Mouse (Mus musculus) C2C12 (cell line): ENCODE data around the gene Mamld1. TPM values are rescaled to one million over a fixed set of nuclear protein-coding genes. Genes with fewer than 3 reads are reported as not detected.
"Not testable (repeated sequence)": the region's sequence is repeated elsewhere in the genome, so short reads cannot be mapped to it uniquely, and the experiment has no call there.

ENCODE experiments used
- H3K27me3 ChIP-seq: one replicate; pipeline ENCODE4 v1.6.1; 2011; ENCODE audit not compliant: control insufficient read depth, insufficient read depth, insufficient read length
- H3K36me3 ChIP-seq: one replicate; pipeline ENCODE4 v1.6.1; 2011; ENCODE audit not compliant: control insufficient read depth, insufficient read depth
- H3K4me3 ChIP-seq: one replicate; pipeline ENCODE4 v1.5.1; 2011; ENCODE audit warnings: mild to moderate bottlenecking, control low read depth; ENCODE audit not compliant: poor library complexity, insufficient read depth, severe bottlenecking
- H3K79me2 ChIP-seq: one replicate; pipeline ENCODE4 v1.6.1; 2011; ENCODE audit not compliant: control insufficient read depth, insufficient read depth
- H3K79me3 ChIP-seq: one replicate; pipeline ENCODE4 v1.6.1; 2011; ENCODE audit warnings: low read depth, control low read depth
- H3ac ChIP-seq: one replicate; pipeline ENCODE3; 2011; ENCODE audit warnings: low read depth; ENCODE audit not compliant: control insufficient read depth, insufficient read length
- CEBPB ChIP-seq: IDR thresholded peaks from one replicate; pipeline ENCODE4 v1.6.1; 2011; ENCODE audit warnings: low read depth, mild to moderate bottlenecking, control low read depth, moderate library complexity
- CTCF ChIP-seq: IDR thresholded peaks from one replicate; pipeline ENCODE4 v1.5.1; 2011; ENCODE audit not compliant: control insufficient read depth, insufficient read depth, insufficient read length
- FOSL1 ChIP-seq: IDR thresholded peaks from one replicate; pipeline ENCODE4 v1.8.0; 2011; ENCODE audit warnings: mild to moderate bottlenecking, low read length; ENCODE audit not compliant: poor library complexity, insufficient read depth, severe bottlenecking
- MAX ChIP-seq: IDR thresholded peaks from one replicate; pipeline ENCODE4 v1.6.1; 2011; ENCODE audit warnings: mild to moderate bottlenecking, control low read depth
- MYOD1 ChIP-seq: IDR thresholded peaks from one replicate; pipeline ENCODE4 v1.6.1; 2011; ENCODE audit warnings: low read depth; ENCODE audit not compliant: control insufficient read depth, insufficient read length
- MYOG ChIP-seq: IDR thresholded peaks from one replicate; pipeline ENCODE4 v1.6.1; 2011; ENCODE audit not compliant: control insufficient read depth, insufficient read length; ENCODE audit errors: extremely low read depth
- USF1 ChIP-seq: IDR thresholded peaks from one replicate; pipeline ENCODE4 v1.6.1; 2011; ENCODE audit warnings: low read depth, mild to moderate bottlenecking, control low read depth, moderate library complexity
- long read RNA-seq, 2 experiments: library from polyadenylated mRNA; unstranded; transcript quantifications; one replicate each; pipeline ENCODE4 v2.0.0; 2019 to 2020
- polyA plus RNA-seq: library from polyadenylated mRNA; unstranded; fragments of >200 nt; fragmentation: generic; extraction: Trizol; gene quantifications from one replicate; pipeline ENCODE4 v1.2.1, GENCODE M21; 2012; ENCODE audit warnings: missing spikeins

Mamld1 gene
- polyA plus RNA-seq = not detected
- long read RNA-seq, experiment 1 = 0 reads
- long read RNA-seq, experiment 2 = 0 reads

- H3K79me3 ChIP-seq = no peaks in the 10 kb centered on the region
- no peak within 1 kb of the TSS for H3ac ChIP-seq
- peaks cover 15% of the 10 kb centered on the region for H3K27me3 ChIP-seq
- TF ChIP-seq MYOG = no peak
- no peak for TF ChIP-seq CEBPB
- no peak for TF ChIP-seq MYOD1
- TF ChIP-seq MAX = no peak
- TF ChIP-seq FOSL1 = no peak
- no peak for TF ChIP-seq USF1
- no peak for TF ChIP-seq CTCF
- H3K36me3 ChIP-seq = no peaks in the 10 kb centered on the region
- no peak within 1 kb of the TSS for H3K4me3 ChIP-seq
- H3K79me2 ChIP-seq = no peaks in the 10 kb centered on the region
Measured at GRCm38 (mm10) chrX:71049864-71050576, at the start of gene Mamld1. Mamld1 (plus strand) TSS chrX:71050256.

- Histone ChIP-seq H3K79me3 (no peaks in the 10 kb centered on the region), H3K36me3 (no peaks in the 10 kb centered on the region), H3K4me3 (no peak overlapping the region), H3K27me3 (no peaks in the 10 kb centered on the region), H3K79me2 (no peaks in the 10 kb centered on the region), H3ac (no peak overlapping the region)
- no peak for TF ChIP-seq MAX
- no peak for TF ChIP-seq CEBPB
- TF ChIP-seq FOSL1 = no peak
- TF ChIP-seq MYOD1 = no peak
- no peak for TF ChIP-seq MYOG
- TF ChIP-seq USF1 = no peak
- no peak for TF ChIP-seq CTCF
Measured at GRCm38 (mm10) chrX:71024718-71025117, 25.3 kb upstream of the Mamld1 start.

GRCm38 (mm10) chrX:71028007-71028406, 22.0 kb upstream of the Mamld1 start:
- Histone ChIP-seq H3K36me3 (no peaks in the 10 kb centered on the region), H3K79me2 (no peaks in the 10 kb centered on the region), H3K27me3 (no peaks in the 10 kb centered on the region), H3K79me3 (no peaks in the 10 kb centered on the region), H3ac (no peak overlapping the region), H3K4me3 (no peak overlapping the region)
- no peak for TF ChIP-seq MYOD1
- TF ChIP-seq USF1 = no peak
- no peak for TF ChIP-seq MYOG
- TF ChIP-seq CEBPB = no peak
- no peak for TF ChIP-seq FOSL1
- no peak for TF ChIP-seq MAX
- no peak for TF ChIP-seq CTCF

DNA sequence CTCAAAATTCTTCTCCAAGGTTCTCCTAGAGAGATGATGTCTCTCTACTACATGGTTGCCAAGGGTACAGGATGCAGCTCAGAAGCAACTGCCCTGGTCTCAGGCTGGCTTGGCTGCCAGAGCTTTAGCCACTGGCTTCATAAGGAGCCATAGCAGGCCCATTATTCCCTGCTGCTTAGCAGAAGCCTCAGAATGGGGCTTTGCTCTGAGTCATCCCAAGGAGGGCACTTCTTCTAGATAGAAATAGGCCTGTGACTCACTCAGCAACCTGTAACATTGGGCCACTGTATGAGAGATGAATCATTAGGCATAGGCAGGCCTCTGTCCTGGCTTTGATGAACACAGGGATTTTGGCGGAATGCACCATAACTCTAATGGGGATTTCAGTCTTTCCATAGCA, 21.1 kb upstream of the Mamld1 start:
- not testable (repeated sequence) for H3K79me2 ChIP-seq, H3ac ChIP-seq, H3K36me3 ChIP-seq, H3K4me3 ChIP-seq, H3K27me3 ChIP-seq, H3K79me3 ChIP-seq

- no peaks in the 10 kb centered on the region for H3K79me3 ChIP-seq
- no peaks in the 10 kb centered on the region for H3K36me3 ChIP-seq
- no peaks in the 10 kb centered on the region for H3K79me2 ChIP-seq
- no peak overlapping the region for H3ac ChIP-seq
- H3K4me3 ChIP-seq = no peak overlapping the region
- H3K27me3 ChIP-seq = peaks cover 15% of the 10 kb centered on the region
- no peak for TF ChIP-seq CTCF
- no peak for TF ChIP-seq USF1
- TF ChIP-seq MYOD1 = no peak
- no peak for TF ChIP-seq CEBPB
Measured at GRCm38 (mm10) chrX:71050677-71051311, 738 bp downstream of the Mamld1 start.
